Mouse (Mus musculus): ENCODE measurements around the gene Sprtn. TPM values are rescaled to one million over a fixed set of nuclear protein-coding genes. Genes with fewer than 3 reads are reported as not detected.

The Sprtn gene
- total RNA-seq (2017), result 21.6 and 23.1 TPM in 2 replicates

DNA sequence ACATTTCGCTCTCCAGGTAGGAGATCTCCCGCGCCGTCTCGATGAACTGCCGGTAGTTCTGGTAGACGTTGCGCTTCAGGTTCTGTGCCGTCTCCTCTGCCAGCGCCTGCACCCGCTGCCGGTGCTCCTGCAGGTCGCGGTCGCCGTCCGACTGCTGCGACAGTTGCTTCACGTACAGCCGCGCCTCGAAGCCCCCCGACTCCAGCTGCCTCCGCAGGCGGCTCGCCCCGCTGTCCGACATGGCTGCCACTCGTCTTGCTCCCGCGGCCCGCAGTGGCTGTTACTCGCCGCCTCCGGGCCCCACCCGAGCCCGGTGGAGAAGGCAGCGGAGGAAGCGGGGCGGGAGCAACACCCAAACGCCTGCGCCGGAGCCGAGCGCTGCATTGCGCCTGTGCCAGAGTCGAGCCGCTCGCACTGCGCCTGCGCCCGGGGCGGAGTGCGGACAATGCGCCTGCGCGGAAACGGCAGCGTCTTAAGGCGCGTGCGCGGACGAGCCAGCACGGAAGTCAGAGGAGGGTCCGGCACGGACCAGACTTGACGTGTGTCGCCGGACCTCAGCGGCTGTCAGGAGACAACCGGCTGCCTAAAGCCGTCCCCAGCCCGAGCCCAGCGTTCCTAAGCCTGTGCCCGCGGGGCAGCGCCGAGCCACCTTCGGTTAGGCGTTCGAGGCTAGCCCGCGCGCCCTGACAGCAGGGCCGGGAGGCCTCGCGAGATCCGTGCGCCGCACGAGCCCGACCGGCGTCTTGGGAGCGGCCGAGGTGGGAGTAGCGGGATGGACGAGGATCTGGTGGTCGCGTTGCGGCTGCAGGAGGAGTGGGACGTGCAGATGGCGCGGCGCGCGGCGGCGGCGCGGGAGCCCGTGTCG is at the start of gene Sprtn, which contains the start of gene Exoc8:
Gene Sprtn, plus strand, starts transcription at position 501 of the 865 bp plus-strand sequence.
Gene Exoc8, minus strand, starts transcription at position 320 of the 865 bp plus-strand sequence.
- ATAC-seq (replicated peaks in 1 of 2; ENCODE audit: insufficient read depth in 1 of 2, low FRiP score in 2 of 2, low TSS enrichment in 1 of 2, low read depth in 1 of 2, poor library complexity in 2 of 2, severe bottlenecking in 2 of 2), result peak; percentile 72 to 80

GRCm38 (mm10) chr8:124853511-124853910 is 44.2 kb upstream of the Sprtn start:
- no peak for ATAC-seq (replicated peaks in 1 of 2; ENCODE audit: insufficient read depth in 1 of 2, low FRiP score in 2 of 2, low TSS enrichment in 1 of 2, low read depth in 1 of 2, poor library complexity in 2 of 2, severe bottlenecking in 2 of 2)

DNA sequence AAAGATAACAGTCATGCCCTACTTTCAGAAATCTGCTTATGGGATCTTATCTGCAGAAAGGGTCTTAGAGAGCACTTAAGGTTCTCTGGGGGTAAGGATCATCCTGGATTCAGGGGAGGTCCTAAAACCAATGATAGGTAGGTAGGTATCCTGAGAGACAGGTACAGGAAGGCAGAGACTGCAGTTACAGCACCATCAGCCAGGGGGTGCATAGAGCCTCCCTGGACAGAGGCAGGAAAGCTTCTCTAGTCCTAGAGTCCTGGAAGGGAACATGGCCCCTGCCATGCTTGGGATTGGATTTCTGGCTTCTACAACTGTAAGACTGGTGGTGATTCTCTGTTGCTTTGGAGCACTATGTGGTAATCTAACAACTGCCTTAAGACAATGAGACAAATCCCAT is 38.2 kb upstream of the Sprtn start:
- ATAC-seq (replicated peaks in 1 of 2; ENCODE audit: insufficient read depth in 1 of 2, low FRiP score in 2 of 2, low TSS enrichment in 1 of 2, low read depth in 1 of 2, poor library complexity in 2 of 2, severe bottlenecking in 2 of 2), result no peak

DNA sequence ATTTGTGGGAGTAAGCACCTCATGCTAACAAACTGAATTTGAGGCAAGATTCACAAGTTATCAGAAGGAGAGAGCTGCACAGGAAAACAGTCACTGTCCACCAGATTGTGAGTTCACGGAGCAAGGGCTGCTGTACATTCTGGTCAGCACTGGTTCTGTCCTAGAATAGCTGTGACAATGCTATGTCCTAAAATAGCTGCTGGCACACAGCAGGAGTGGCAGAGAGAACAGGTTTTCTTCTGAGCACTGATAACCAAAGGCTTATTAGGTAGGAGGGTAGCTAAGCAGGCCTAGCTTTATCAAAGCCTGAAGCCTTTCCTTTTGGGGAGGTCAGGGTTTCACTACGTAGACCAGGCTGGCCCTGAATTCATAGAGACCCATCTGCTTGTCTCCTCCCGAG is 37.5 kb upstream of the Sprtn start:
- no peak for ATAC-seq (replicated peaks in 1 of 2; ENCODE audit: insufficient read depth in 1 of 2, low FRiP score in 2 of 2, low TSS enrichment in 1 of 2, low read depth in 1 of 2, poor library complexity in 2 of 2, severe bottlenecking in 2 of 2)

GRCm38 (mm10) chr8:124862321-124863162 is 35.1 kb upstream of the Sprtn start, which contains the start of the genes Gnpat and 2810004N23Rik:
Gene Gnpat, plus strand, starts transcription at chr8:124863033.
Gene 2810004N23Rik, minus strand, starts transcription at chr8:124863120.
- peak; percentile 65 to 86 for ATAC-seq (replicated peaks in 1 of 2; ENCODE audit: insufficient read depth in 1 of 2, low FRiP score in 2 of 2, low TSS enrichment in 1 of 2, low read depth in 1 of 2, poor library complexity in 2 of 2, severe bottlenecking in 2 of 2)

DNA sequence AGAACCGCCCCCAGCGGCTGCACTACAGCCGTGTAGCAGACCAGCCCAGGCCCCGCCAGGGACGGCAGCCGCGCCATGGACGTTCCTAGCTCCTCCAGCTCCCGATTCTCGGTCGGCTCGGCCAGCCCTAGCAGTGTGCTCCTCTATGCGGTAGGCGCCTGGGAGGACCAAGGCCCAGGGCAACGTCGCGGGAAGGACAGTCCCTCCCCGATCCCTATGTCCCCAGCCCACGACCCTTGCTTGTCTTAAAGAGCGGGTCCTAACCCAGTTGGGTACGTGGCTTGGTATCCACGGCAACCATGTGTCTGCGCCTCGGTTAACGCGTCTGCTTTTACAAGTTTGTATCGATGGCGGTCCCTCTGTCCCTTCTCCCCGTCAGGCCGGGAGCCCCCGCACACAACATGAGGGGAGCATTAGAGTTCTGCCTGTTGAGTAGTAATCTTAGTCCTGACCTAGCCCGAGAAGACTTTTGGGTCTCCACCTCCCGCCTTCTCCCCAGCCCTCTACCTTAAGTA is 34.5 kb upstream of the Sprtn start:
- peak in 1 of 2 experiments; percentile 7; a peak in 3 of 4 replicates for ATAC-seq (replicated peaks in 1 of 2; ENCODE audit: insufficient read depth in 1 of 2, low FRiP score in 2 of 2, low TSS enrichment in 1 of 2, low read depth in 1 of 2, poor library complexity in 2 of 2, severe bottlenecking in 2 of 2)

DNA sequence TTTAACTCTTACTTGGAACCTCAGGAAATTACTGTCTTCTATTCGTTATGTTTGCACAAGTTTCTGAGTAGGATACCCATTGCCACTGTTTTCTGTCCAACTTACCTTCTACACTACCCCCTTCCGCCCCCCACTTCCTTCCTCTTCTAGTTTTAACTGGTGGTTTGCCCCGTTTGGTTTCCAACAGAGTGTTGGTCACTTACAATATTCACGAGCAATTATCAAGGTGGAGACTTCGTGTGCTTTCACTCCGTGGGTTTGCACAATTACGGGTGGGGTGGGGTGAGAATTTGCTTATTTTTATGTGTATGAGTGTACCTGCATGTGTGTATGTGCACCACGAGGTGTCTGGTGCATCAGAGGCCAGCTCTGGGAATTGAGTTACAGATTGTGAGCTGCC is 34.0 kb upstream of the Sprtn start:
- no peak for ATAC-seq (replicated peaks in 1 of 2; ENCODE audit: insufficient read depth in 1 of 2, low FRiP score in 2 of 2, low TSS enrichment in 1 of 2, low read depth in 1 of 2, poor library complexity in 2 of 2, severe bottlenecking in 2 of 2)

DNA sequence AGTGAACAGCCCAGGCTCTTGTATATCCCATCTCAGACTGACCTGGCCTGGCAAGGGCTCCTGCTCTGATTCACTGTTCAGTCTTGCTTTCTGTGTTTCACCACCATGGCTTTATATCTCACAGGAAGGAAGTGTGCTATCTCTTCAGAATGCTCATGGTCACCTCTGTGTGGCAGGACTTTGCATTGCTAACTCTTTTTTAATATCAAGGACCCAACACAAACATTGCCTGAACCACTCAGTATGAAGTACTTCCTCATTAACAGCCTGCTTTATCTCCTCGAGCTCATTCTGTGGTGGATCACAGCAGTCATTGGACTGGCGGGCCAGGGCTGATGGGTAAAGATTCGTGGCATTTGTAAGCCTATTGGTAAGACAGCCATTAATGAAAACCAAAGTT is 31.0 kb upstream of the Sprtn start:
- ATAC-seq (replicated peaks in 1 of 2; ENCODE audit: insufficient read depth in 1 of 2, low FRiP score in 2 of 2, low TSS enrichment in 1 of 2, low read depth in 1 of 2, poor library complexity in 2 of 2, severe bottlenecking in 2 of 2), result peak in 1 of 2 experiments; percentile 28; a peak in 1 of 4 replicates

GRCm38 (mm10) chr8:124867126-124867525 is 30.6 kb upstream of the Sprtn start:
- no peak for ATAC-seq (replicated peaks in 1 of 2; ENCODE audit: insufficient read depth in 1 of 2, low FRiP score in 2 of 2, low TSS enrichment in 1 of 2, low read depth in 1 of 2, poor library complexity in 2 of 2, severe bottlenecking in 2 of 2)

DNA sequence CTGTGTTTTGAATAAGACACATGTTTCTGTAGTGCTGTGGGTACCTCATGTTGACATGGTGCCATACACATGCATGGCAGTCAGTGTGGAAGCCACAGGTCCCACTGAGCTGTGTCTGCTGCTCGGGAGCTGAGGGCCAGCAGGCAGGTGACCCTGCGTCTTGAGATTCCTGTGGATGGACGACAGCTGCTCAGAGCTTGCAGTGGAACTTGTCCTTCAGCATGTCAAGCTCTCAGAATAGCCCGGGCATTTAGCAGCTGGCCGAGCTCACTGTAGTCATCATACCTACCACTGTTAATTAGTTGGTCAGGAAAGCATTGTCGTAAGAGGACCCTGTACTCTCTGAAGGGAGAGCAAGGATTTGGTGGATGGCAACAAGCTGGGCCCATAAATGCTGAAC is 28.0 kb upstream of the Sprtn start:
- no peak for ATAC-seq (replicated peaks in 1 of 2; ENCODE audit: insufficient read depth in 1 of 2, low FRiP score in 2 of 2, low TSS enrichment in 1 of 2, low read depth in 1 of 2, poor library complexity in 2 of 2, severe bottlenecking in 2 of 2)

GRCm38 (mm10) chr8:124871474-124871873 is 26.2 kb upstream of the Sprtn start:
- no peak for ATAC-seq (replicated peaks in 1 of 2; ENCODE audit: insufficient read depth in 1 of 2, low FRiP score in 2 of 2, low TSS enrichment in 1 of 2, low read depth in 1 of 2, poor library complexity in 2 of 2, severe bottlenecking in 2 of 2)

- ATAC-seq (replicated peaks in 1 of 2; ENCODE audit: insufficient read depth in 1 of 2, low FRiP score in 2 of 2, low TSS enrichment in 1 of 2, low read depth in 1 of 2, poor library complexity in 2 of 2, severe bottlenecking in 2 of 2), result no peak
Observed at GRCm38 (mm10) chr8:124872081-124872480, 25.6 kb upstream of the Sprtn start.

DNA sequence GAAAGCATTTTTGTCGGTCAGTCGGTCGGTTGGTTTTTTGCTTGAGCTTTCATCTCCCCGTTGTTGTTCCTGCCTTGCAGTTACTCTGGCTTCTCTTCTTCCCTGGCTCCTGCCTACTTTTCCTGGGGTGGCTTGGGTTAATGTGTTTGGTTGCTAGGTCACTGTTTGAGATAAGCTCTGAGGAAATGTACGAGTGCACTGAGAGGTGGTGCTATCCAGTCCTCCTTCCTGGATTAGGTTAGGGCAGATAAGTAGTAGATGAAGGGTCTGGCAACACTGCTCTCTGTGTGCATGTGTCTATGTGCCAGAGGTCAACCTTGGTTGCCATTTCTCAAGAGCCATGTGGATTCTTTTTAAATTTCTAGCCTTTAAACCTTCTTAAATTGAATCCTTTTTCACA is 25.0 kb upstream of the Sprtn start:
- ATAC-seq (replicated peaks in 1 of 2; ENCODE audit: insufficient read depth in 1 of 2, low FRiP score in 2 of 2, low TSS enrichment in 1 of 2, low read depth in 1 of 2, poor library complexity in 2 of 2, severe bottlenecking in 2 of 2), result no peak

GRCm38 (mm10) chr8:124878141-124878540 is 19.5 kb upstream of the Sprtn start:
- no peak for ATAC-seq (replicated peaks in 1 of 2; ENCODE audit: insufficient read depth in 1 of 2, low FRiP score in 2 of 2, low TSS enrichment in 1 of 2, low read depth in 1 of 2, poor library complexity in 2 of 2, severe bottlenecking in 2 of 2)

GRCm38 (mm10) chr8:124878946-124879526 is 18.6 kb upstream of the Sprtn start:
- peak in 1 of 2 experiments; percentile 32; a peak in 1 of 4 replicates for ATAC-seq (replicated peaks in 1 of 2; ENCODE audit: insufficient read depth in 1 of 2, low FRiP score in 2 of 2, low TSS enrichment in 1 of 2, low read depth in 1 of 2, poor library complexity in 2 of 2, severe bottlenecking in 2 of 2)

- ATAC-seq (replicated peaks in 1 of 2; ENCODE audit: insufficient read depth in 1 of 2, low FRiP score in 2 of 2, low TSS enrichment in 1 of 2, low read depth in 1 of 2, poor library complexity in 2 of 2, severe bottlenecking in 2 of 2), result no peak
Observed at GRCm38 (mm10) chr8:124888385-124888784, 9.3 kb upstream of the Sprtn start.

- no peak for ATAC-seq (replicated peaks in 1 of 2; ENCODE audit: insufficient read depth in 1 of 2, low FRiP score in 2 of 2, low TSS enrichment in 1 of 2, low read depth in 1 of 2, poor library complexity in 2 of 2, severe bottlenecking in 2 of 2)
Observed at GRCm38 (mm10) chr8:124892596-124892995, 5.1 kb upstream of the Sprtn start.

All from hematopoietic stem cell, adult 5-6 weeks (primary cell).